Mouse (Mus musculus) c-Kit-positive CD71-positive TER-119-negative erythroid progenitor cells, embryonic 14.5 days (primary cell): ENCODE data around the gene Vash1.

Source experiments
- DNase-seq: peaks from one replicate; pipeline ENCODE4 v3.0.0-alpha.2; 2013; ENCODE audit warnings: low read depth

Vash1 gene

DNA sequence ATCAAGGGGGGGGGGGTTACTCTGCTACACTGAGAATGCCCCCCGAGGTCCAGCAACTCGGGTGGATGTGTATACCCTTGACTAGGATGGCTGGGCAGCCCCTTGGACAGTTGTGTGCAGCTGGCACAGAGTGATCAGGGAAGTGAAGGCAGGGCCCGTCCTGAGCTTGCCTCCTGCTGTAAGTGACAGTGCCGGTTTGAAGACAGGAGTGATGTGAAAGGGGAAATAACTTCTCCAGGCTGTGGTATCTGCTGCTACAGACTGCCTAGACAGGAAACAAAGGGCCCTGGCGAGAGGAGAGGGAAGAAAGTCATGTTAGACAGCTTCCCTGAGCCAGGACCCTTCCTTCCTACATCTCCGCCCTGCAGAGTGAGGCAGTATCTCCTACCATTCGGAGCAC lies 5.2 kb downstream of the Vash1 start:
- no peak for DNase-seq

DNA sequence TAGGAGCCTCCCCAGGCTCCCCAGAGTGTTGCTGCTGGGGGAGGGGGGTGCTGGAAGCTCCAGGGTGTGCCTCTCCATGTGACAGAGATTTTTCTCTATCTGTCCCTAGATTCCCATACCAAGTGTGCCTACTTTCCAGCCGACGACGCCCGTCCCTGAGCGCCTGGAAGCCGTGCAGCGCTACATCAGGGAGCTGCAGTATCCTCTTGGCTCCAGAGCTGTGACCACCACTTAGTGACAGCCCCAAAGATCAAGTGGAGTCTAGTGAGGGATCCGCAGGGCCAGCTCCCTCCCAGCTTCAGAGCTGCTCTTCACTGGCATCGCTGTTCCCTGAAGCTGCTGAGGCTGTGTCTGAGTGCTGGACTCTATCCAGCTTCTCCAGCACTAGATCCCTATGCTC lies 6.8 kb downstream of the Vash1 start:
- DNase-seq: no peak

DNA sequence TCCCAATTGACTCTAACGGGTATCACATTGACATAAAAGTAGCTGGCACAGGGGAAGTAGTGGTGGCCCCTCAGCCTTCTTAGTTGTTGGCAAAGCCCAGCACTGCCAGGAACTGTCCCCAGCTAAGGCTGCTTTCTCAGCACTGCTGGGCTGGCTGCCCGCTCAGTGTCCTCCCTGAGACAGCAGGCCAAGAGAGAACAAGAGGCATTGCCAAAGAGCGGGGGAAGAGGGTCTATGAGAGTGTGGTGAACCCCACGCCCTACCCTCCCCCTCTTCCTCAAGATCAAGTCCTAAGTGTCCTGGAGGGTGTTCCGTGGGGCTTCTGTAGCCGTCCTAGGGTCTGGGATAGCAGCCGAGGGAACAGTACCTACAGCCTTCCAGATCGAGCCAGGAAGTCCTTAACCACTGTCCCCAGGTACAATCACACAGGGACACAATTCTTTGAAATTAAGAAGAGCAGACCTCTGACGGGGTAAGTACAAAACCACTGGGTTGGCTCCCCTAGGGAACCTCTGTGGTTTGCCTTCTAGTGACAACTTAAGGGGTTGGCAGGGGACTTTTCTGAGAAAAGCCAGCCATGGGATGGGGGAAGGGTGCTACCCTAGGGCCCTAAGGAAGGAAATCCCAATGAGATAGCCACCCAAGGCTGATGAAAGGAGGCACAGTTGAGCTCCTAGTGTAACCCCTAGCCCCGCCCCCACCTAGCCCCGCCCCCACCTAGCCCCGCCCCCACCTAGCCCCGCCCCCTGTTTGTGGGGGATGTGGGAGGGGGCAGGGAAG lies 8.2 kb downstream of the Vash1 start:
- peak; percentile 16 for DNase-seq

DNA sequence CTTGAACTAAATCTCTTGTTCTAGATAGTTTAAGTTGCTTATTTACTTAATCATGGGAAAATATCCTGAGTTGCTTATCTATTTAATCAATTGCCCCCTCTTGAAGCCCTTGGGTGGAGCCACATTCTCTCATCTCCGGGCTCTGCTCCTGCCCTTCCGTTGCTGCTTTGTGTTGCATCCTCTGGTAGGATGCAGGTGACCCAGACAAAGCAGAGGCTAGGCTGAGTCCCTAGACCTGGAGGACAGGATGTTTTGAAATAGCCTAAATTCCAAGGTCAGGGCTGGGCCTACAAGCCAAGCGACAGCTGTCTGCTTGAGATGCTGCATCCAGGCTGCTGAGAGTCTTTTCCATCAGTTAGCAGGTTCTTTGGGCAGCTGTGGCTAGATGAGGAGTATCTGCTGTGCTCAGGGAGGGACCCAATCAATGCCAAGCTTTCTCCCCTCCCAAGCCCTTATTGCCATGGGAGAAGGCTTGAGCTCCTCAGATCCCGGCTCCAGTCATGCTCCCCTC lies 9.0 kb downstream of the Vash1 start:
- no peak for DNase-seq

DNA sequence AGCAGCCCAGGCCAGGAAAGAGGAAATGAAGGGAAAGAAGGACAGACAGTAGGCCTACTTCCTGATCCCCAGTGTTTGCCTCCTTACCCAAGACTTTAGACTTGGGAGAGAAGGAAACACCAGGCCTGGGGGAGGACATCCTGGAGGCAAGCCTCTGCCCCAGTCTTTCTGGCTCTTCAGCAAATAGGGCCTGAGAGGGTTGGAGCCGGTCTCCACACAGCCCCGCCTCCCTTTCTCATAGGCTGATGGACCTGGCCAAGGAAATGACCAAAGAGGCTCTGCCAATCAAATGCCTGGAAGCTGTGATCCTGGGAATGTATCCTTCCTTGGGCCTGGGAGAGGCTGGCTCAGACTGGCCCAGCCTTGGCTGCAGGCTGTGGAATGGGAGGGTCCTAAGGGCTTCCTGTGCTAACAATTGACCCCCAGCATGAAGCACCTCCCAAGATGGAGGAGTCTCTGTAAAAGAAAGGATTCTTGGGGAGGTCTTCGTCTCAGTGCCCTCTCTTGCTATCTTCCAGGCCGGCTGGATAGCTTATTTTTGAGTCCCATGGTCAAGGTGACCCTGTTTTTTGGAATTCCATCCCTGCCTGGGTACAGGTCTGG lies 9.6 kb downstream of the Vash1 start:
- DNase-seq: no peak

DNA sequence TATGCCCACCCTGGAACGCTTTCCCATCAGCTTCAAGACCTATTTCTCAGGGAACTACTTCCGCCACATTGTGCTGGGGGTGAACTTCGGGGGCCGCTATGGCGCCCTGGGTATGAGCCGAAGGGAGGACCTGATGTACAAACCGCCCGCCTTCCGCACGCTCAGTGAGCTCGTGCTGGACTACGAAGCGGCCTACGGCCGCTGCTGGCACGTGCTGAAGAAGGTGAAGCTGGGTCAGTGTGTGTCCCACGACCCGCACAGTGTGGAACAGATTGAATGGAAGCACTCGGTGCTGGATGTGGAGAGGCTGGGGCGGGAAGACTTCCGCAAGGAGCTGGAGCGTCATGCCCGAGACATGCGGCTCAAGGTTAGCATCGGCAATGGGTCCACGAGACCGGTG lies 10.4 kb downstream of the Vash1 start:
- DNase-seq: no peak

DNA sequence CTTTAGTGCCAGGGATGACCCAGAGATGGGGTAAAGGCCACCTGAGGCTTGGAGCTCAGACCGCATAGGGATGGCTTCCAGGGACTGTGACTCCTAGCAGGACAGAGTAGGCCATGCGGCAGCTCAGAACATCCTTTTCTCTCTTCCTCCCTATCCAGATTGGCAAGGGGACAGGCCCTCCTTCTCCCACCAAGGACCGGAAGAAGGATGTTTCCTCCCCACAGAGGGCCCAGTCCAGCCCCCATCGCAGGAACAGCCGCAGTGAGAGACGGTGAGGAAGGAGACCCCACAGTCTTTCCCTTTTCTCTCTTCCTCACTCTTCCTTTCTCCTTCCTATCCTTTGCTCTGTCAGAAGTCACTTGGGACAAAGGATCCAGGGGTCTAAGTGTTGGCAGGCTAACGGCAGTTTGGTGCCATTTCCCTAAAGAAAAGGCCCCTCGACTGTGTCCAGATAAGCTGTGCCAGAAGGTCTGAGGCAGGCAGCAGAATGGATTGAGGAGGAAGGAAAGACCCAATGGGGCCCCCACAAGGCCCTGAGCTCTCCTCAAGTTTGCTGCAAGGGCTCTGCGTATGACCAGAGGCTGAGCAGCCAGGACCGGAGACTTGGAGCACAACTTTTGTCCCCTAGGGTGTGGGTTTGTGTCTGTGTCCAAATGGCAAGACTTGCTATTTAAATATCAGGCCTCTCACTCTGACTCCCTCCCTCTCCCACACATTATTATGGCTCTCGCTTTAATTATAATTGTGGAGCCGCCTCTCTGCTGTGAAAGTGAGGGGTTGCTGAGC lies 12.4 kb downstream of the Vash1 start:
- no peak for DNase-seq

DNA sequence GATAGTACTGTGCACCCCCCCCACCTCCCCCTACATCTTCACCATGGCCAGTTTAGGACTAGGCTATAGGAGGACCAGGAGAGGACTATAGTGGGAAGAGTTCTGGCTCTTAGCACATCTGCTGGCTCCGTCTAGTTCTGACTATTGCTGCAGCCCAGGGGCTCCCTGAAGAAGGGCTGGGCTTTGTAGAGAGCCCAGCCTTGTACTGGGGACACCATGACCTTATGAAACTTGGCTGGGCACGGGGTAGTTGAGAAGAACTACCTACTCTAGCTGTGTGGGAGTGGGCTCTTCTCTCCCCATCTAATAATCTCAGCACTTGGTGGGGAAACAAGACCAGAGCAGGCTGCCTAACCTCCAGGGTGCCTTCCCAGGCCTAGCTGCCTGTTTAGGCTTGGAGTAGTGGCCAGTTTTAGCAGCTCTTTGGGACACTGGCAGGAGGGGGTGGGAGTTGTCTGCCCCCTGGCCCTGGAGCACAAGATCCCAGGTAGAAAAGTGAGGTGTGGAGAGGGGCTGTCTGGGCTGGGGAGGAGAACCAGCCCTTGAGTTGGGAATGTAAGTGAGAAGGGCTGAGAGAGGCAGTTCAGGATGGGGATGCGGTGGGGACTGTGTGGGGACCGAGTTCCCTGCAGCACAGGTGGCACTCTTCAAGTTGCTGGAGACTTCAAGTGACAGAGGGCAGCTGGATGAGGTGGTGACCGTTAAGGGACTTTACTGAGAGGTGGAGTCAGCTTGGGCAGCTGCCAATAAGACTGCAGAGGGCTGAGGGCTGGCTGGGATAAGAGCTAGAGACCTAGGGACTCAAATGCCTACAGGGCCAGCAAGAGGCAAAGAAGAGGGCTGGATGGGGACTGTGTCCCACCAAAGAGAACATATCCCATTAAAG lies 14.2 kb downstream of the Vash1 start:
- no peak for DNase-seq

DNA sequence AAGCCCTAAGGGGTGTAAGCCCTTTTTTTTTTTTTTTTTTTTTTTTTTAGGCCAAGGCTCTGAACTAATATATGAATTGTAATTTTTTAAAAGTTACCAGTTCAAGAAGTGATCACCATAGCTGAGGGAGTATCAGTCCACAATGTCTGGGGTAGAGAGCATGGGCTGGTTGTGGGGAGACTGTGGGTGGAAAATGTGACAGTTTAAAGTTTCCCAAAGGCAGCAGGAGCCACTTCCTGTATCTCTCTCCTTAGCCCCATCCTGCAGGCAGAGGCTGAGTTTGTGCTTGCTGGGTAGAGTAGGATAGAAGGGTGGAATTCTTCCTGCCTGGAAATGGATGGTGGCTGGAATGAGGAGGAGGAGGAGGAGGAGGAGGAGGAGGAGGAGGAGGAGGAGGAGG lies 14.9 kb downstream of the Vash1 start:
- no peak for DNase-seq

DNA sequence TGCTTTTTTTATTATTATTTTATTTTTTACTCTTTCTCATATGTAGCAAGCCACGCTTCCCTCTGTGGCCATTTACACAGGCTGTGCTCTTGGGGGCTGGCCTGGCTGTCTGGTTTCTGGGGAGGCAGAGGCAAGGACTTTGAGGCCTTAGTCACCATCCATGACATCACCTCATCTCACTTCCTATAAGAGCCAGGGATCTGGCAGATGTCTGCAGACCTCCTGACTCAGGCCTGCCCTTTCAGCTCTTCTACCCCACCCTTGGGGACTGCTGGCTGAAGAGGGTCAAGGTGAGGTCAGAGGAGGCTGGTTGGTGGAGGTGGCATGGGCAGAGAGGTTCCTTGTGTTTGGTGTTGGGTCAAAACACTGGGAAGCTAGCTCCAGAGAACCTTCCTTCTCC lies 15.9 kb downstream of the Vash1 start:
- no peak for DNase-seq

DNA sequence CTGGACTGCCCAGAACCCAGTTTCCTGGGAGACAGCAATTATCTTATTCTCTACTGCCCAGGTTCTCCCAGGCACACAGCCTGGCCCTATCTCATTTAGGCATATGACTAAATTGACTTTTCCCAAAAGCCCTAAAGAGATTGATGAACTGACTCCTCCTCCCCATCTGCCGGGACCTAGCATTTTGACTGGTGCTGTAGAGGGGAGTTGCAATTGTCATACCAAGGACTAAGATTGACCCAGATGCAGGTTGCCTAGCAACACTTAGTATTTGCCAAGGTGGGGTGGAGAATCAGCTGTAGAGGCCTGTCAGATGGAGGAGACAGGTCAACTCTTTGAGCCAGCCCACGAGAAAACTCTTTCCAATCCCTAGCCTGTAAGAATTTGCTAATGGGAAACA lies 19.5 kb downstream of the Vash1 start:
- DNase-seq: no peak

DNA sequence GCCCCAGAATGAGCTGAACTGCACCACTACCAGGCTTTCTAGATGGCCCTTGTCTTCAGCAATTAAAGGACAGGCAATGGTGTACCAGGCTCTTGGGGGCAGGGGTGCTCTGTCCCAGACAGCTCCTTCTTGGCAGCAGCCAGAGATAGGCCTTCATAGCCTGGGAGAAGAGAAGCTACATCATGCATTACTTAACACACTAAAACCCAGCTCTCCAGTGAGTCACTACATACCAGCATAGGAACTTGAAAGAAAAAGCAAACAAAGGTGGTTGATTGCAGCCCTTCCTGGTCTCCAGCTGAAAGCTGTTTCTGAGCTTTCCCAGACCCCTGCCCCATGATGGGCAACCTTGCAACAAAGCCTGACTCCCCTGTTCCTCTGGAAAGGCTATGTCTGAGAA lies 20.0 kb downstream of the Vash1 start:
- DNase-seq: no peak

DNA sequence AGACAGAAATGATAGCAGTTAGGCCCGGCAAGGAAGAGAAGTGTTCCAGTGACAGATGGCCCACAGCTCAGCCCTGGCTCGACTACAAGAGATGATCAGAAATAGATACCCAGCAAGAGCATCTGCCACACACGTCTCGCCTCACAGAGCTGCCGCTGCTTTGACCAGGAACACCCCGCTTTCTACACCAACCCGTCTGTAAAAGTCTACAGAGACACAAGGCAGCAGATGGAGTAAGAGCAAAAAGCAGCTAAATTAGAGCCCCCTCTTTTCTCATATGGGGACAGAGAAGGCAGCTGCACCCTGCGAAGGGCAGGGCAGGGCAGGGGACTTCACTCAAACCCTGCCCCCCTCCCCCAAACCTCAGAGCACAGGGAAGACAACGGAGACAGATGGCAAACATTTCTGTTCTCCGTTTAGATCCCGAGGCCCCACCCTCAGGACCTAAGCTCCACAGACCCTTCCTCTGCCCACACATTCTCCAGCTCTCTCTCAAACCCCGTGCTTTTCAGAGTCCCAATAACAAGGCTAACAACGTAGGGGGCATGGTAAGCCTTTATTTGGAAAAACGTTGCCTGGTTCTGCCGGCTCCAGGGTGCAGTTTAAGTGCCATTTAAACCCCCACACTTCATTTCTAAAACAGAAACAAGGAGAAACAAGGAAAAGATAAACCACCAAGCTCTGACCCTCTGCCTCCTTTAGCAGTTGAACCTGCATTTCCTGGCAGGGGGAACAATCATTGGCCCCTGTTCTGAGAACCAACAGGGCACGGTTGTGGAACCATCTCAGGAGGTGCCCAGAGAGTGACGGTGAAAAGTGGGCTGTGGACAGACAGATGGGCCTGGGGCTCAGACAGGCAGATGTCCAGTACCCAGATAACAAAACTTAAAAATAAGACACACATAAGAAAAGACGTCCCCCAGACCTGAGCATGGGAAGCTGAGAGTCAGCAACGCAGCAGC lies 21.7 kb downstream of the Vash1 start:
- DNase-seq: no peak

DNA sequence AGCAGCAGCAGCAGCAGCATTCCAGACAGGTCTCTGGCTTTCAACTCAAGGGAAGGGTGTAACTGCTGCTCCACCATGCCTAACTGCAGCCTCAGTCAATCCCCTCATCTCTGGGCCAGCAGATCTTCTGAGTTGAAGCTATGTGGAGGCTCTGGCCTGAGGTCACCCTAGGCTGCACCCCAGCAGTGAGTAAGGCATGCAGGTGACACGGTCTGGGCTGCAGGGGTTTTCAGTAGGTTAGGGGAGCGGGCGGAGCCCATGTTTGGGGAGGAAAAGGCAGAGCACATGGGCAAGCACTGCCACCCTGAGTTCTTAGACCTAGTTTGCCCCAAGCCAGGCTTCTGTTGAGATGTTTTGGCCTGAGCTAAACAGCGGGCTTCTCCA lies 22.4 kb downstream of the Vash1 start:
- no peak for DNase-seq

DNA sequence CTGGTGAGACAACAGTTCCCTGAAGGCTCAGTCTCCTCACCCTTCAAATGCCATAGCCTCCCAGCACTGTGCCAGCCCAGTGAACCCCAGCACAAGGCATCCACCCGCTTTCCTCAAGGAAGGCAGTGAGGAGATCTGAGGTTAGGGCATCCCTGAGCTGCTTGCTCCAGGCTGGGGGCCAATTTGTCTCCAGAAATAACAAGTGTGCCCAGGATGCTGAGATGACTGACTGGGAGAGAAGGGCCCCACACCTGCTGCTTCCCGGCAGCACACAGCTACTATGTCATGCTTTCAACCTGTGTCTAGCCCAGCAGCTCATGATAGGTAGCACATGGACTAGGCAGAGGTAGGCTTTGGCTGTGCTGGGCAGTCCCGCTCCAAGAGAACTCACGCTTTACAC lies 23.0 kb downstream of the Vash1 start:
- no peak for DNase-seq

DNA sequence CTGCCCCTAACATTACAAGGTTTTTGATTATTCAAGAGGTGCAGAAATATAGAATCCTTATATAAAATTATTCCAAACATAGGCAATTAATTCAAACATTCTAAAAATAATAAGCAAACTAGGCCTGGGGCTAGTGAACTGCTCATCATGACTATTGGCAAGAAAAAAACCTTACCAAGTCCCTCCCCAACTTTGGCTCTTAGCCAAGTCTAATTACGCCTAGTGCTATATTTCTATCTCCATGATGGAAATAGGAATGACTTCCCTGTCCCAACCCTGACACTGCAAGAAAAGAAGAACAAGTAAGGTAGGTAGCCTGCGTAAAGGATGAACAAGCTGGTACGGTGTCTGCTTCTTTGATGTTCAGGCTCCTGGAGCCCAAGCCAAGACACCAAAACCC lies 24.2 kb downstream of the Vash1 start:
- DNase-seq: no peak

DNA sequence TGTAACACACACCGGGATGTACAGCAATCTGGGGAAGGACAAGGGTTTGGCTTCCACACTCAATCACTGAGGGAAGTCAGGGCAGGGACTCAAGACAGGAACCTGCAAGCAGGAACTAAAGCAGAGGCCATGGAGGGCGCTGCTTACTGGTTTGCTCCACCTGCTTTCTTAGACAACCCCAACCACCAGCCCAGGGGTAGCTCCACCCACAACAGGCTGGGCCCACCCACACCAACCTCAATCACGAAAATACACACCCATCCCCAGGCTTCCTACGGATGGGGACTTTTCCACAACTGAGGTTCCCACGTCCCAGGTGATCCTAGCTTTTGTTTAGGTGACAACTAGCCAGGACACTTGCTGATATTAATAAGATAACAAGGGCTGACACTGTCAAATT lies 27.3 kb downstream of the Vash1 start:
- DNase-seq: no peak

DNA sequence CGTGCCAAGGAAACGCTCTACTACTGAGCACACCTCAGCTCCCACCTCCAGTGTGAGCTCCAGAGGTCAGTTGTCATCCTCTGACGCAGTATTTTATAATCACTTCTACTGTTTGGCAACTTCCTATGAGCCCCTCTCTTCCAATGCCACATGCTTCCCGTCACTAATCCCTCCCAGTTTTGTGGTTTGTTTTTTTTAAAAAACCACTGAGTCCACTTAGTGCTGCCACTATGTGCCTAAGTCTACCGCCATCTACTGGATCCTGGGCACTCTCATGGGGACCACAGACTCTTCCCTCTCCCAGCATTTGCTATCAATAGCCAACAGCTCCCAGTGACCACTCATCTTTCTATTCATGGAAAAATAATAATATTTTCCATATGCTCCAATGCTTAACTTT lies 35.5 kb downstream of the Vash1 start:
- DNase-seq: no peak

DNA sequence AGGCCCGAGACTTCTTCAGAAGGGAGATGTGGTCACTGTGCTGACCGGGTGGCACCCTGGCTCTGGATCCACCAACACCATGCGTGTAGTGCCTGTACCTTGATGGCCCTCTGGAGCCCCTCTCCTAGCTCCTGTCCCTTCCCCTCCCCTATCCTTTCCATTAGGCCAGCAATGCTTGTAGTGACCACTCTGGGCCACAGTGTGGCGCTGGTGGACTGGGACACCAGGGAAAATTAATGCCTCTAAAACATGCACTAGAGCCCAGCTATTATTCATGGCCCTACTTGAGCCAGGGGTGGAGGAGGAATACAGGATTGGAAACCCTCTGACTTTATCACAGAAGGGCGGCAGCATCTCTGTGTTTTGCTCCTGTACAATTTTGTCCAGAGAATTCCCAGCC lies 36.9 kb downstream of the Vash1 start:
- peak; percentile 33 for DNase-seq

DNA sequence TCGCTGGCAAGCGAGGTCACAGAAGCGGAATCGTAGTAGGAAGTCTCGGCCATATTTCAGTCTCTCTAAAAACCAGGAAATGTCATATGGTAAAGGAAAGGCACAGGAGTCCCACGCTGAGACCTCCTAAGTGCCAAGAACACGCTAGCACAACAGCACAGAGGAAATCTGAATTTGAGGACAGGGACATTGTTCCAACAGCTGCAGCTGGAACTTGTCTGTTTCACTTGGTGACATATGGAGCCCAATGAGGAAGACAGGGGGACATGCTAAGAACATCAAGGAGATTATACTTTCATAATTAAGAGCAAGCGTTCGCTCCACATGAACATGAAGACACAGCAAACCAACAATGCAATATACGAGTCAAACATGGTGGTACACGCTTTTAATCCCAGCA lies 38.5 kb downstream of the Vash1 start:
- DNase-seq: no peak
